In genomic region chr3:21934731-21935271, GRCm38 (mm10) we compare ENCODE assay signal across 7 mouse cellular contexts.
DNase-seq lines count a peak whose midpoint lies in the region; ATAC-seq lines count a peak whose summit lies in the region.

No protein-coding gene starts in this region.

- H3K4me2 ChIP-seq in hindbrain, embryonic 11.5 days (replicated peaks; ENCODE audit: low read depth, low read length) = peak overlapping the region; percentile 14
- peak overlapping the region; percentile 74; the same call in 1 of the 2 replicates for H3K4me2 ChIP-seq in liver, embryonic 13.5 days
- peak overlapping the region; percentile 48; the same call in 1 of the 2 replicates for H3K4me2 ChIP-seq in neural tube, embryonic 14.5 days (ENCODE audit: low read depth, low read length)

- H3K9me3 ChIP-seq in hindbrain, embryonic 11.5 days (ENCODE audit: control insufficient read depth, low read length) = no peaks in the 10 kb centered on the region
- H3K9me3 ChIP-seq in liver, embryonic 13.5 days (replicated peaks) = no peaks in the 10 kb centered on the region
- no peaks in the 10 kb centered on the region for H3K9me3 ChIP-seq in neural tube, embryonic 14.5 days (ENCODE audit: control insufficient read depth, low read length)

- no peaks in the 10 kb centered on the region for H3K36me3 ChIP-seq in hindbrain, embryonic 11.5 days (ENCODE audit: control insufficient read depth, insufficient read depth, low read length)
- no peaks in the 10 kb centered on the region for H3K36me3 ChIP-seq in liver, embryonic 13.5 days
- no peaks in the 10 kb centered on the region for H3K36me3 ChIP-seq in neural tube, embryonic 14.5 days (ENCODE audit: control insufficient read depth, insufficient read depth, low read length)

- 0 out of 2 replicates have a peak overlapping the region, but pooled peaks have one; percentile 37 for H3K9ac ChIP-seq in hindbrain, embryonic 11.5 days (ENCODE audit: low read depth, low read length)
- no peak overlapping the region for H3K9ac ChIP-seq in liver, embryonic 13.5 days
- H3K9ac ChIP-seq in neural tube, embryonic 14.5 days (replicated peaks; ENCODE audit: low read depth, low read length) = no peak overlapping the region

- peak; percentile 24 for DNase-seq in thymus, postnatal 14 days
- no peak for DNase-seq in thymus, postnatal 36 days
- peak; percentile 73 for DNase-seq in embryo, embryonic 9.5 days (ENCODE audit: extremely low spot score)
- DNase-seq in hindbrain, embryonic 11.5 days (ENCODE audit: low spot score) = peak; percentile 37
- no peak for DNase-seq in liver, embryonic 13.5 days
- DNase-seq in frontal cortex, postnatal 25 days (ENCODE audit: low spot score in 2 of 2) = no peak

- H3K4me1 ChIP-seq in hindbrain, embryonic 11.5 days (replicated peaks; ENCODE audit: control insufficient read depth, insufficient read depth, low read length) = peaks cover 8% of the 10 kb centered on the region; the same call in 1 of the 2 replicates
- peaks cover 53% of the 10 kb centered on the region for H3K4me1 ChIP-seq in liver, embryonic 13.5 days (replicated peaks)
- peaks cover 23% of the 10 kb centered on the region for H3K4me1 ChIP-seq in neural tube, embryonic 14.5 days (ENCODE audit: control insufficient read depth, insufficient read depth, low read length)

- H3K4me3 ChIP-seq in hindbrain, embryonic 11.5 days (ENCODE audit: low read depth, low read length) = no peak overlapping the region
- H3K4me3 ChIP-seq in liver, embryonic 13.5 days (replicated peaks) = peak overlapping the region; percentile 51; the same call in 1 of the 2 replicates
- peak overlapping the region; percentile 21; the same call in 1 of the 2 replicates for H3K4me3 ChIP-seq in neural tube, embryonic 14.5 days (ENCODE audit: low read depth, low read length)

- H3K27ac ChIP-seq in hindbrain, embryonic 11.5 days (ENCODE audit: low read depth, low read length) = peak overlapping the region; percentile 70
- peak overlapping the region; percentile 61 for H3K27ac ChIP-seq in liver, embryonic 13.5 days
- peak overlapping the region; percentile 85; the same call in 1 of the 2 replicates for H3K27ac ChIP-seq in neural tube, embryonic 14.5 days (ENCODE audit: low read depth, low read length)

- peak; percentile 25 for ATAC-seq in hindbrain, embryonic 11.5 days (ENCODE audit: low FRiP score)
- ATAC-seq in liver, embryonic 13.5 days (ENCODE audit: low read depth) = no peak
- peak; percentile 19 for ATAC-seq in neural tube, embryonic 14.5 days (ENCODE audit: low read depth)

- under 1% methylated on average over 5 of the region's 5 CpGs for WGBS in hindbrain, embryonic 11.5 days
- 15% methylated on average over 5 of the region's 5 CpGs for WGBS in liver, embryonic 13.5 days (ENCODE audit: insufficient replicate concordance)
- WGBS in neural tube, embryonic 14.5 days = 2% methylated on average over 5 of the region's 5 CpGs

- H3K27me3 ChIP-seq in hindbrain, embryonic 11.5 days (ENCODE audit: control insufficient read depth, insufficient read depth, low read length) = no peaks in the 10 kb centered on the region
- no peaks in the 10 kb centered on the region for H3K27me3 ChIP-seq in liver, embryonic 13.5 days
- no peaks in the 10 kb centered on the region for H3K27me3 ChIP-seq in neural tube, embryonic 14.5 days (ENCODE audit: control insufficient read depth, insufficient read depth, low read length)

Comparison
In these comparisons a context has a peak if more than half of its experiments do, and no peak if none do; other contexts are left out.
1. DNase-seq: peak in thymus, postnatal 14 days (single experiment), embryo, embryonic 9.5 days (single experiment) and hindbrain, embryonic 11.5 days (single experiment); none in thymus, postnatal 36 days (0 of 2), liver, embryonic 13.5 days (single experiment) and frontal cortex, postnatal 25 days (0 of 2).
2. H3K4me2 ChIP-seq: peak in every context shown above with its lines; median percentile 74 in liver, embryonic 13.5 days; 48 in neural tube, embryonic 14.5 days; 14 in hindbrain, embryonic 11.5 days.
3. Peak in every context shown above with its lines, with median percentiles within 50 percentile points of each other: H3K27ac ChIP-seq.